Mouse (Mus musculus): Measurements from ENCODE around the gene Emb. TPM values are rescaled to one million over a fixed set of nuclear protein-coding genes. Genes with fewer than 3 reads are reported as not detected.
"Not testable (repeated sequence)": the region's sequence is repeated elsewhere in the genome, so short reads cannot be mapped to it uniquely, and the experiment has no call there.

The Emb gene
- total RNA-seq (2021): 10 to 100 TPM; 12.4 to 12.9 TPM

GRCm38 (mm10) chr13:117208236-117208635 is at the start of gene Emb:
Gene Emb (plus strand): TSS chr13:117208536.
- DNase-seq: no peak
- intact Hi-C loops (cut with DNase I): no loop called here

DNA sequence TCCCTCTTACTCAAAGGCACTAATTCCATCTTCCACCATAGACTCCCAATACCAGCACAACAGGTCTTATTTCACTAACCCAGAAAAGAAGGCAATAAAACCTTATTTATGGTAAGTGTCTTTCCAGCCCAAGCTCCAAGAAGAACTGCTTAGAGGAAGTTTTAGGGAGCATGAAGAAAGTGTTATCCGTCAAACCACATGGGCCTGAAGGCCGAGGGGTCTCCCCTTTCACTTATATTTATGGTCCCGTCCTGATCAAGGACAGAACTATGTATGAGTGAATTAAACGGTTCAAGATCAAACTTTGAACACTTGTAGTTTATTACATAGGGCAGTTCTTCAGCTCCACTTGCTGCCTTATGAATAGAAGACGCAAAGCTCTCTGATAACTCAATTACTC is 44.4 kb upstream of the Emb start:
- DNase-seq: no peak
- intact Hi-C loops (cut with DNase I): loop anchor here (2.0 kb wide), 1 partner anchor 15 kb away; no protein-coding TSS in a partner anchor

GRCm38 (mm10) chr13:117165071-117165470 is 43.3 kb upstream of the Emb start:
- intact Hi-C loops (cut with DNase I): loop anchor here (2.0 kb wide), 1 partner anchor 14 kb away; no protein-coding TSS in a partner anchor
- DNase-seq: no peak

- DNase-seq; intact Hi-C loops (cut with DNase I): not testable (repeated sequence)
These were observed 27.4 kb upstream of the Emb start for GRCm38 (mm10) chr13:117180912-117181311.

DNA sequence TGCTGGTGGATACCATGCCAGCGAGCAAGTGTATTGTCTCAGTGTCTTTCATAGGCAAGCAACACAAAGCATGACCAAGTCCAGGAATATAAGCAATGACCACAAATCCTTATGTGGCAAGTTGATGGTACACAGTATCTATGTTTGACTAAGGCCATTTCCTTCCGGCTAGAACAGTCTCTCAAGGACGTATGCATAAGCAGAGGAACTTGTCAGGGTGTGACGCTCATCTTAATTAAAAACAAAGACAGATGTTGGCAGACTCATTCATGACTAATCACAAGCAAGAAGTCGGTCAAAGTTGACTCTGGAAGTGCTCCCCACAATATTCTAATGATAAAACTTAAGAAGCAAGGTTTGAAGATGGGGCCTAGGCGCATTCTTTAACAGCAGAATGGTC is 25.0 kb upstream of the Emb start:
- intact Hi-C loops (cut with DNase I): no loop called here
- DNase-seq: no peak

- no peak for DNase-seq
- intact Hi-C loops (cut with DNase I): no loop called here
These were observed 23.0 kb upstream of the Emb start for GRCm38 (mm10) chr13:117185329-117185728.

GRCm38 (mm10) chr13:117192161-117192560 is 16.2 kb upstream of the Emb start:
- intact Hi-C loops (cut with DNase I): no loop called here

DNA sequence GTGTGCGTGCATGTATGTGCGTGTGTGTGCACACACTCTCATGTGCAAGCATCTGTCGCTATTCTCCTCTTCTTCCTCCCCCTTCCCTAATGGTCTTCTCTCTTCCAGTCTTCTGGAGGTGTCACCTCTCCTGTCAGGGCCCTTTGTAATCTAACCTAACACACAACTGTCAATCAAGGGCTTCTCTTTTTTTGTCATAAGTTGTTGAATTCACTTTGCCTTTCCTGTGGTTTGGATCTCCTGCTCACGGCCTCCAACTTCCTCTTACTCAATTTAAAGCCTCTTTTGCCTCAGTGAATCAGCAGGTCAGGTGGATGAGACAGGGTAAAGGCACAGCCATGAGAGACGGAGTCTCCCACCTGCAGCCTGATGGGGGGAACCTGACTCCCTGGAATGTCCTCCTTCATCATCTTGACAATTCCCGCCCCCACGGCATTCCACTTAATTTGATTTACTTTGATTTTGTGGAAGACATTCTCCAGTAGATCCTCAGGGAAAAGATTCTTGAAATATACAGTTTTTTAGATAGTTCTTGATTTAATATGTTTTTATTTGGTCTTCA is 14.8 kb upstream of the Emb start:
- intact Hi-C loops (cut with DNase I): no loop called here
- DNase-seq: no peak

More at GRCm38 (mm10) chr13:117192161-117192560, 16.2 kb upstream of the Emb start:
- DNase-seq: no peak

DNA sequence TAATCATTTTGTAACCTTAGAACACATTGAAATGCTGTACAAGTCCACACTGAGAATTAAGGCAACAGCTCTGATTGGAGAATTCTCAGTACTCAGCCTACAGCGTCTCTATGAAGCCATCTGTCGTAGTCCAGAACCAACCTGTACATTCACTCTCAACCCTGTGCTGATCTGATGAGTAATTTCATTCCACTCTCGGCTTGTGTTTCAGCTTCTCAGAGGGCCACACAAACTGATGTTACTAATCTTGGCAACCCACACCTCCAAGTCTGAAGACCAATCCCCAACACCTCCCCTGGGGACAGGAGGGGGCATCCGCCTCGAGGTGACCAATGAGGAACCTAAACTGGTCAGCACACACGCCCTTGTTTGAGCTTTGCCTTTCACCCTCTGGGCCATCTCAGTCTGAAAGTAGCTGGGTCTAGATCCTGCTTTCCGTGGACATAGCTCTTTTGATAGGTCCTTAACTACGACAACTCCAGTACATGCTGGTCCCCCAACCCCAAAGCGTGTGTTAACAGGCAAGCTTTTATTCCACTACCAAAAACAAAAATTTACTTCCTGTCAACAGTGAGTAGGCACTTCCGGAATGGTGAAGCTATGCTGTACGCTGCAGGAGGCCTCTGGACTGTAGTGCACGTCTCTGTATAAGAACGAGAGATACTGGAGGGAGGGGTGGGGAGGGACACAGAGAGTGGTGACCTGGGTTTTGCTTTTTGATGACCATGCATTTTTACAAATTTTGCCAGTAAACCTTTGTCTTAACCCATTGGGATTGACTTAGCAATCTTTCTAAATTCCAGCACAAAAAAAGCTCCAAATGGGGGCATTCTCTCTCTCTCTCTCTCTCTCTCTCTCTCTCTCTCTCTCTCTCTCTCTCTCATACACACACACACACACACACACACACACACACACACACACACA is 12.5 kb upstream of the Emb start:
- DNase-seq: no peak
- intact Hi-C loops (cut with DNase I): no loop called here

DNA sequence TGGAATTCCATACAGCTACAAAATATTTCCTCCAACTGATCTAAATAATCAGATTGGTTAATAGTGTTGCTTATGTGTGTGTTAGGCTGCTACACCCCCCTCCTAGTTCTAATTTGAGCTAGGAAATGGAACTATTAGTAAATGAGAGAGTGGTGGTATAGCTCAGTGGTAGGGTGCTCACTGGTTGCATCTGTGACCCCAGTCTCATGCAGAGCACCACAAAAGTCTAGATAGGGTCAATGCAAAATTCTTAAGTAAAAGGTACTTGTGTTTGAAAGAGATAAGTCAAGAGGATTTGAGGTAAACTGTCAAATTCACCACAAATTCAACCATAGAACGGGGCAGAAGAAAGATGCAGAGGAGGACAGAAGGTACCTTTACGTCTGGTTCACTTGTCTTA is 10.7 kb upstream of the Emb start:
- intact Hi-C loops (cut with DNase I): no loop called here
- DNase-seq: no peak

DNA sequence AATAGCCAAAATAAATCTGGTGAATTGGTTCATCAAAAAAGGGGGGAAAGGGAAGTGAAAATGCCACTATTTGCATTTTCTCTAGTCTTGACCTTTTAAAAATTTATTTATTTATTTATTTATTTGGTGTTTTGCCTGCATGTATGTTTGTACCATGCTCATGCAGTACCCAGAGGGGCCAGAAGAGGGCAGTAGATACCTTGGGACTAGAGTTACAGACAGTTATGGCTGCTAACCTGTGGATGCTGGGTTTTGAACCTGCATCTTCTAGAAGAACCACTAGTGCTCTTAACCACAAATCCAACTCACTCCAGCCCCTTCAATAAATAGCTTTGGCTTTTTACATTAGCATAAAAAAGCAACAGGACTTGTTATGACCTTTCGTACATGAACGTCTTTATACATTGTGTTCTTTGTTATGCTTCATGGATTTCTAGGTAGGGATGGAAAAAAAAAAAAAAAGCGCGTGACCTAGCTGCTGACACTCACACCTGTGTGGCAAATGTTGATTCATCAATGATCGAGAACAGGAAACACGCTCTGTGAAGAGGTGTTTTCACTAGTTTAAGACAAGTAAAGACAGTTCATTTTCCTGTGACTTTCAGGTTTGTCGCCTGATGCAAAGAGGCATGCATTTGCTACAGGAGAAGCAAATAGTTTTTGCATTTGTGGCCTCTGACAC is 9.8 kb upstream of the Emb start:
- intact Hi-C loops (cut with DNase I): no loop called here
- peak; percentile 88 for DNase-seq

GRCm38 (mm10) chr13:117202755-117203471 is 5.4 kb upstream of the Emb start:
- peak; percentile 25 for DNase-seq
- intact Hi-C loops (cut with DNase I): loop anchor here (5.0 kb wide), 2 partner anchors 84 to 109 kb away; no protein-coding TSS in a partner anchor

- intact Hi-C loops (cut with DNase I): loop anchor here (5.0 kb wide), 2 partner anchors 83 to 108 kb away; no protein-coding TSS in a partner anchor
- no peak for DNase-seq
These were observed 3.7 kb upstream of the Emb start for GRCm38 (mm10) chr13:117204685-117205084.

- no peak for DNase-seq
- intact Hi-C loops (cut with DNase I): no loop called here
These were observed 2.3 kb upstream of the Emb start for GRCm38 (mm10) chr13:117206066-117206465.

DNA sequence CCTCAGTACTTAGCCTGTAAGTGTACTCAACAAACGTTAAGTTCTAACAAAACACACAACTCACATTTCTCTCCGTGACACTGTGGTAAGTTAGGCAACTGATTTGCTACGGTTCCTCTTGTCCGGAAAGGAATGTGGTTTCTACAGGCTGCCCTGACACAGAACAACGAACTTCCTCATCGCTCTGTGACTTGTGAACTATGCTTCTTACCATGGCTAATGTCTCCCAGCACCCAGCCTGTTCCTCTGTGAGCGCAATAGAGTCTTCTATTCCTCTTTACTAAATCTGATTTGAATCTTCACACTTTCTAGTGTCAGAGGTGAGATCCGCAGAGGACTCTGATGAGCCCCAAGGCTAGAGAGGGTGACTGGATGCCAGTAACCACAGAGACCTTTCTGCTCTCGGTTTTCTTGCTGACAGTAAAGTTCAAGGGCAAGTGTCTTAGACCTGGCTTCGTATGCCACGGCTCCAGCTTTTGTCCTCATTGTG is 3.1 kb downstream of the Emb start:
- no peak for DNase-seq
- intact Hi-C loops (cut with DNase I): no loop called here

- intact Hi-C loops (cut with DNase I): no loop called here
These were observed 7.1 kb downstream of the Emb start for GRCm38 (mm10) chr13:117215481-117215880.

DNA sequence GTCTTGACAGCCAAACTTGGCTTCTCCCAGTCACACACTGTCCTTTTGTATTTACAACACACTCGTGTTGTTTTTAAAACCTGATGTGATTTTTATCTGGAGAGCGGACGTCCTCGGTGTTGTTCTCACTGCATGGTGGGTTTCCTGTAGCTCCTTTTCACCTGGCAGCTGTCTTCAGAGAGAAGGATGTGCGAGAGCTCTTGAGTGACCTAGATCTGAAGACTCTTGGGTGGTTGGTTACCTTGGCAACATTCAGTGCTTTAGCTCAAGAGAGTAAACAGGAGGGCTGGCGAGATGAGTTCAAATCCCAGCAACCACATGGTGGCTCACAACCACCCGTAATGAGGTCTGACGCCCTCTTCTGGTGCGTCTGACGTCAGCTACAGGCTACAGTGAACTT is 7.8 kb downstream of the Emb start:
- intact Hi-C loops (cut with DNase I): no loop called here
- DNase-seq: no peak

More at GRCm38 (mm10) chr13:117215481-117215880, 7.1 kb downstream of the Emb start:
- DNase-seq: no peak

GRCm38 (mm10) chr13:117216752-117217363 is 8.5 kb downstream of the Emb start:
- intact Hi-C loops (cut with DNase I): no loop called here
- no peak for DNase-seq

DNA sequence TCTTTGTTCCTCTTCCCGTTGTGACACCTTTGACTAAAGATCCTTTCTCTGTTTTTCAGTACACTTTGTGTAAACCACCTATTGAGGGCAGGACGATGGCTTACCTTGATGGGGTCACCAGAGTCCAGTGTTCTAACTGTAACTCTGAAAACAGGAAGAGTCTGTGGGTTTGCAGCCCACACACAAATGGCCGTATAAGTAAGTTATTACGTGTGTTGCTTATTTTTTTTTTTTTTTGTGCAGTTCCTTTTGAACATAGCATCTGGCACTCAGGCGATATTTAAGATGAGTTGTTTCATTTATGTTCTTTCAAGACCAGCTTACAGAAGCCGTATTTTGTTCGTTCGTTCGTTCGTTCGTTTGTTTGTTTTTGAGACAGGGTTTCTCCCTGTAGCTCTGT is 9.3 kb downstream of the Emb start:
- no peak for DNase-seq
- intact Hi-C loops (cut with DNase I): no loop called here

DNA sequence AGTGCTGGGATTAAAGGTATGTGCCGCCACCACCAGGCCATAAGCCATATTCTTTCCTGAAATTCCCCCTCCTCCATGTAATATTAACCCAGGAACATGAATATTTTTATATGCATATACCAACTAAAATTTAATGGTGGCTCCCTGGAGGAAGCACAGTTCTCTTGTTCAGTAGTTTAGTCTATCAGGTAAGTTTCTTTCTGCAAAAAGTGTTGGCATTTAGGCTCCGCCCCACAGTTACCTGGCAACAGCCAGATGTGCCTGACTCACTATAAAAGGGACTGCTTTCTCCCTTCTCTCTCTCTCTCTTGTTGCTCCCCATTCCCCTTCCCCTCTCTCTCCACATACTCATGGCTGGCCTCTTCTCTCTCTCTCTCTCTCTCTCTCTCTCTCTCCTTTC is 9.8 kb downstream of the Emb start:
- intact Hi-C loops (cut with DNase I): no loop called here
- DNase-seq: no peak
